Mouse (Mus musculus): ENCODE measurements around the gene Phactr4.

- TF ChIP-seq CTCF (IDR thresholded peaks at IDR 0.05; ENCODE audit: borderline replicate concordance, extremely low read depth, insufficient read depth, insufficient read length), result no peak
- TF ChIP-seq POLR2A (IDR thresholded peaks at IDR 0.05; ENCODE audit: borderline replicate concordance, extremely low read depth, insufficient read depth, insufficient read length, poor library complexity, severe bottlenecking), result no peak
Measured at GRCm38 (mm10) chr4:132403063-132403660, 19.1 kb downstream of the Phactr4 start.
